In genomic region chr9:31010040-31010439, GRCm38 (mm10) we compare ENCODE assay signal across 21 mouse cellular contexts.
"Had no signal": no experiment of that assay in that cellular context is flagged by ENCODE, and none has a peak within 500 bp of the region (broad histone marks: within the 10 kb centered on the region; RNA-seq: fewer than 3 reads in every experiment).

No protein-coding gene starts in this region.

- DNase-seq: kidney, postnatal 25 days; liver; lung, adult 18-20 months; lung, postnatal 14 days; right cerebral cortex, adult 18-20 months; right cerebral cortex, postnatal 25 days; spleen, adult 18-20 months; thymus, postnatal 25 days had no signal

- H3K9me3 ChIP-seq: limb, embryonic 10.5 days; limb, embryonic 13.5 days; liver, embryonic 12.5 days; liver, embryonic 15.5 days; lung, embryonic 15.5 days; midbrain, embryonic 12.5 days; midbrain, embryonic 15.5 days; neural tube, embryonic 12.5 days; neural tube, embryonic 15.5 days; stomach, embryonic 15.5 days had no signal

- H3K36me3 ChIP-seq: limb, embryonic 10.5 days; limb, embryonic 13.5 days; liver, embryonic 12.5 days; liver, embryonic 15.5 days; lung, embryonic 15.5 days; midbrain, embryonic 12.5 days; midbrain, embryonic 15.5 days; neural tube, embryonic 12.5 days; neural tube, embryonic 15.5 days; stomach, embryonic 15.5 days had no signal

- H3K27ac ChIP-seq: kidney, postnatal 0 days; layer of hippocampus, adult 2 months; limb, embryonic 10.5 days; limb, embryonic 13.5 days; liver, embryonic 12.5 days; liver, embryonic 15.5 days; lung, embryonic 15.5 days; macrophage; midbrain, embryonic 12.5 days; midbrain, embryonic 15.5 days; neural tube, embryonic 12.5 days; neural tube, embryonic 15.5 days; stomach, embryonic 15.5 days had no signal

- H3K4me3 ChIP-seq: layer of hippocampus, adult 2 months; limb, embryonic 10.5 days; limb, embryonic 13.5 days; liver, embryonic 12.5 days; liver, embryonic 15.5 days; lung, embryonic 15.5 days; midbrain, embryonic 12.5 days; midbrain, embryonic 15.5 days; neural tube, embryonic 12.5 days; neural tube, embryonic 15.5 days; stomach, embryonic 15.5 days had no signal

- H3K4me1 ChIP-seq: liver, embryonic 12.5 days; liver, embryonic 15.5 days; lung, embryonic 15.5 days; midbrain, embryonic 12.5 days; midbrain, embryonic 15.5 days; neural tube, embryonic 12.5 days; neural tube, embryonic 15.5 days; stomach, embryonic 15.5 days had no signal

- H3K9ac ChIP-seq: limb, embryonic 13.5 days; liver, embryonic 12.5 days; liver, embryonic 15.5 days; lung, embryonic 15.5 days; midbrain, embryonic 12.5 days; midbrain, embryonic 15.5 days; neural tube, embryonic 12.5 days; neural tube, embryonic 15.5 days; stomach, embryonic 15.5 days had no signal

- ATAC-seq: liver, embryonic 12.5 days; midbrain, embryonic 15.5 days had no signal

- H3K27me3 ChIP-seq: limb, embryonic 13.5 days; liver, embryonic 12.5 days; liver, embryonic 15.5 days; lung, embryonic 15.5 days; midbrain, embryonic 12.5 days; midbrain, embryonic 15.5 days; neural tube, embryonic 12.5 days; neural tube, embryonic 15.5 days; stomach, embryonic 15.5 days had no signal
